Mouse (Mus musculus) spleen, adult 2 months (tissue): ENCODE measurements at regions not wholly inside any gene's neighbourhood (a gene's known extent, or its start where the extent isn't known, plus 50 kb on each side); places are given as distances from the start of the nearest gene placed in this dataset.

Source experiments
- CTCF ChIP-seq: fragments of 200-500 bp; IDR thresholded peaks from 2 replicates; pipeline ENCODE4 v1.5.1; 2011; ENCODE audit warnings: mild to moderate bottlenecking, inconsistent platforms; ENCODE audit not compliant: insufficient read depth, insufficient read length, insufficient replicate concordance; ENCODE audit errors: extremely low read depth
- POLR2A ChIP-seq: fragments of 200-500 bp; IDR thresholded peaks from 2 replicates; pipeline ENCODE4 v1.6.1; 2011; ENCODE audit warnings: low read depth, low read length, inconsistent platforms

DNA sequence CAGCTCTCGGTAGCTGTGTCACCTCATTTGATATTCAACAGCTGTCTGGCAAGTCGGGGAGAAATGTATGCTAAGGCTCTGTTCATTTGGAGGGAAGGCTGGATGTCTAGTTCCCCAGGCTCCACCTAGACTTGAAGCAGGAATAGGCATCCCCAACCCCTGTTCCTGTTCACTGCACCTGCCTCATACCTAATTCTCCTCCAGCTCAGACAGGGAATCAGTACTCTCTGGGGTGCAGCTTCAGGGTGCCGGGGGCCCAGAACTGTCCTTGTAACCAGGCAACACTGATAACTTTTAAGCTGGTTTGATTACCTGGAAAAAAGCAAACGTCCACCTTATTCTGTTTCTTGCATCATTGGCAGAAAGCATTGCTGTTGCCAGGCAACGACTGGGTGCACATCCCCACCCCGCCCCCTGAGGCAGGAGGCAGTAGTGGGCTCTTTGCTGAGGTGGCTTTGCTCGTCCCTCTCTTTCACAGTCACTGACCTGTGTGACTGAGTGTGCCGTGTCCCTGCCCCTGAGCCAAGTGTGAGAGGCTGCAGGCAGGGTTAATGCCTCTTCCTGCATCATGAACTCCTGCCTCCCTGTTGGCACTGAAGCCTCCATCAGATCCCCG is 76.3 kb upstream of the Hdac4 start:
- no peak for TF ChIP-seq CTCF
- TF ChIP-seq POLR2A: no peak
